Comparison of ENCODE assay signal across 27 mouse cellular contexts in the genomic region with DNA sequence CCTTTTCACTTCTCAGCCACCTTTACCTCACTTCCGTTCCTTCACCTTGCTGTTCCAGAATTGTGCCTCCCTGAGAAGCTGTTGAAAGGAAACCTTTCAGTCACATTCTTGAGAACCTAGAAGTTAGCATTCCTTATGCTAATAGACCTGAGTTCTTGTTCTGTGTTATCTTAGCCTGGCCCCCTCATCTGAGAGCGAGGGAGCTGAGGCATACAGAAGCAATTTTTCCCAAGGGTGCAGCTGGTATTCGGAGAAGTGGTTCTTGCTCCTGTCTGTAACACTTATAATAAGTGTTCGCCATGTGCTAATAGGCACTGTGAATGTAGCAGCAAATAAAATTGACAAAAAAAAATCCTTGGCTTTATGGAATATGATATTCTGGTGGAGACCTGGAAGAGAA. TPM values are rescaled to one million over a fixed set of nuclear protein-coding genes. Genes with fewer than 3 reads are reported as not detected.
"Had no signal": no experiment of that assay in that cellular context is flagged by ENCODE, and none has a peak within 500 bp of the region (broad histone marks: within the 10 kb centered on the region; RNA-seq: fewer than 3 reads in every experiment).

No protein-coding gene starts in this region.

- H3K4me3 ChIP-seq: heart, adult 2 months; heart, embryonic 10.5 days; heart, embryonic 12.5 days; hindbrain, embryonic 10.5 days; hindbrain, embryonic 12.5 days; intestine, embryonic 15.5 days; left cerebral cortex, adult 2 months; limb, embryonic 10.5 days; limb, embryonic 12.5 days had no signal

- DNase-seq: forebrain, postnatal 0 days; gastrocnemius, postnatal 14 days; gastrocnemius, postnatal 36 days; heart, adult 11 months; heart, adult 2 months; heart, postnatal 10 days; heart, postnatal 4 days; kidney, adult 18-20 months; kidney, adult 8-10 months; kidney, postnatal 10 days; kidney, postnatal 25 days; kidney, postnatal 4 days had no signal

- ATAC-seq: forebrain, postnatal 0 days; hindbrain, embryonic 16.5 days; inflammation-experienced regulatory T-cells, adult 6 months; intestine, embryonic 15.5 days; intestine, postnatal 0 days had no signal

- H3K4me1 ChIP-seq: heart, embryonic 12.5 days; intestine, embryonic 15.5 days; limb, embryonic 10.5 days; limb, embryonic 12.5 days had no signal

- H3K9ac ChIP-seq: forebrain, postnatal 0 days; heart, embryonic 12.5 days; hindbrain, embryonic 12.5 days; hindbrain, embryonic 14.5 days; intestine, embryonic 15.5 days; limb, embryonic 12.5 days had no signal

- H3K9me3 ChIP-seq: heart, embryonic 10.5 days; heart, embryonic 12.5 days; hindbrain, embryonic 10.5 days; hindbrain, embryonic 12.5 days; intestine, embryonic 15.5 days; limb, embryonic 10.5 days; limb, embryonic 12.5 days had no signal

- H3K27me3 ChIP-seq: heart, embryonic 12.5 days; hindbrain, embryonic 12.5 days; intestine, embryonic 15.5 days; limb, embryonic 12.5 days had no signal

- H3K36me3 ChIP-seq: heart, embryonic 10.5 days; heart, embryonic 12.5 days; hindbrain, embryonic 10.5 days; hindbrain, embryonic 12.5 days; intestine, embryonic 15.5 days; limb, embryonic 10.5 days; limb, embryonic 12.5 days had no signal

- H3K4me2 ChIP-seq: heart, embryonic 12.5 days; hindbrain, embryonic 12.5 days; hindbrain, embryonic 14.5 days; intestine, embryonic 15.5 days; limb, embryonic 12.5 days had no signal

- H3K27ac ChIP-seq: heart, adult 2 months; heart, embryonic 10.5 days; hindbrain, embryonic 10.5 days; hindbrain, embryonic 12.5 days; hindbrain, embryonic 14.5 days; intestine, embryonic 15.5 days; limb, embryonic 10.5 days; limb, embryonic 12.5 days had no signal

RNA-seq across cellular contexts. Expression of a gene that starts 58.6 kb away (rescaled TPM):
- polyA plus RNA-seq: forebrain, postnatal 0 days; hindbrain, embryonic 10.5 days; hindbrain, embryonic 12.5 days; hindbrain, embryonic 14.5 days; hindbrain, embryonic 16.5 days; inflammation-experienced regulatory T-cells, adult 6 months; kidney, embryonic 14.5 days; kidney, embryonic 16.5 days; limb, embryonic 10.5 days; limb, embryonic 12.5 days; limb, embryonic 14.5 days had no signal
